Comparison of ENCODE assay signal across 18 mouse cellular contexts in genomic region chr3:37439770-37440169, GRCm38 (mm10). TPM values are rescaled to one million over a fixed set of nuclear protein-coding genes. Genes with fewer than 3 reads are reported as not detected.
DNase-seq lines count a peak whose midpoint lies in the region; ATAC-seq and TF ChIP-seq lines count a peak whose summit lies in the region.
"Had no signal": no experiment of that assay in that cellular context is flagged by ENCODE, and none has a peak within 500 bp of the region (broad histone marks: within the 10 kb centered on the region; RNA-seq: fewer than 3 reads in every experiment).

No protein-coding gene starts in this region.

- ATAC-seq in intestine, embryonic 15.5 days: peak; percentile 51; the same call in 1 of the 2 replicates
- no peak for ATAC-seq in intestine, embryonic 16.5 days
- no peak for ATAC-seq in lung, postnatal 0 days
- no peak for ATAC-seq in stomach, embryonic 15.5 days (ENCODE audit: insufficient read depth, low FRiP score, low read depth)

- no peak overlapping the region for H3K4me3 ChIP-seq in intestine, embryonic 15.5 days (replicated peaks)
- H3K4me3 ChIP-seq in intestine, embryonic 16.5 days (ENCODE audit: low read length): no peak overlapping the region
- H3K4me3 ChIP-seq in lung, postnatal 0 days (ENCODE audit: low read depth, low read length): no peak overlapping the region
- no peak overlapping the region for H3K4me3 ChIP-seq in stomach, embryonic 15.5 days (replicated peaks)
- H3K4me3 ChIP-seq: hindbrain, embryonic 10.5 days; kidney, embryonic 15.5 days; layer of hippocampus, adult 2 months; midbrain, embryonic 12.5 days had no signal

- H3K4me2 ChIP-seq in intestine, embryonic 15.5 days (replicated peaks): no peak overlapping the region
- no peak overlapping the region for H3K4me2 ChIP-seq in intestine, embryonic 16.5 days (ENCODE audit: low read depth, low read length)
- no peak overlapping the region for H3K4me2 ChIP-seq in lung, postnatal 0 days (replicated peaks; ENCODE audit: low read depth, low read length)
- no peak overlapping the region for H3K4me2 ChIP-seq in stomach, embryonic 15.5 days
- H3K4me2 ChIP-seq: kidney, embryonic 15.5 days; midbrain, embryonic 12.5 days had no signal

- DNase-seq in lung, postnatal 0 days (ENCODE audit: low spot score): peak; percentile 43
- no peak for DNase-seq in lung, postnatal 25 days (ENCODE audit: low spot score)
- DNase-seq in heart, postnatal 25 days (ENCODE audit: low spot score): peak; percentile 1
- DNase-seq in frontal cortex, postnatal 10 days (ENCODE audit: low spot score in 2 of 2): no peak
- DNase-seq: adrenal gland, adult 2 months; cerebellum, adult 2 months; cerebellum, postnatal 36 days; gastrocnemius, postnatal 14 days; right cerebral cortex, postnatal 4 days; thymus, postnatal 25 days had no signal

- WGBS in intestine, embryonic 15.5 days: 58% methylated on average over 1 of the region's 1 CpGs
- WGBS in intestine, embryonic 16.5 days: 65% methylated on average over 1 of the region's 1 CpGs
- WGBS in lung, postnatal 0 days: 37% methylated on average over 1 of the region's 1 CpGs
- WGBS in stomach, embryonic 15.5 days: 39% methylated on average over 1 of the region's 1 CpGs

- no peaks in the 10 kb centered on the region for H3K4me1 ChIP-seq in intestine, embryonic 15.5 days (replicated peaks)
- H3K4me1 ChIP-seq in intestine, embryonic 16.5 days (ENCODE audit: control insufficient read depth, insufficient read depth, low read length): no peaks in the 10 kb centered on the region
- H3K4me1 ChIP-seq in lung, postnatal 0 days (ENCODE audit: insufficient read depth, low read depth, low read length): no peaks in the 10 kb centered on the region
- no peaks in the 10 kb centered on the region for H3K4me1 ChIP-seq in stomach, embryonic 15.5 days
- H3K4me1 ChIP-seq: hindbrain, embryonic 10.5 days; kidney, embryonic 15.5 days; midbrain, embryonic 12.5 days had no signal

- no peak overlapping the region for H3K9ac ChIP-seq in intestine, embryonic 15.5 days
- no peak overlapping the region for H3K9ac ChIP-seq in intestine, embryonic 16.5 days (ENCODE audit: low read depth, low read length)
- H3K9ac ChIP-seq in lung, postnatal 0 days (replicated peaks; ENCODE audit: low read depth): no peak overlapping the region
- no peak overlapping the region for H3K9ac ChIP-seq in stomach, embryonic 15.5 days
- H3K9ac ChIP-seq: kidney, embryonic 15.5 days; liver, embryonic 14.5 days; midbrain, embryonic 12.5 days had no signal

- no peak overlapping the region for H3K27ac ChIP-seq in intestine, embryonic 15.5 days
- no peak overlapping the region for H3K27ac ChIP-seq in intestine, embryonic 16.5 days (ENCODE audit: low read length)
- H3K27ac ChIP-seq in lung, postnatal 0 days (ENCODE audit: low read length): no peak overlapping the region
- peak overlapping the region; percentile 28; the same call in 1 of the 2 replicates for H3K27ac ChIP-seq in stomach, embryonic 15.5 days
- H3K27ac ChIP-seq: hindbrain, embryonic 10.5 days; kidney, embryonic 15.5 days; layer of hippocampus, adult 2 months; liver, embryonic 14.5 days; midbrain, embryonic 12.5 days had no signal

- intact Hi-C loops in heart, postnatal 25 days (cut with DNase I): no loop called here

- H3K9me3 ChIP-seq in intestine, embryonic 15.5 days: no peaks in the 10 kb centered on the region
- no peaks in the 10 kb centered on the region for H3K9me3 ChIP-seq in intestine, embryonic 16.5 days (ENCODE audit: control insufficient read depth, low read length)
- H3K9me3 ChIP-seq in lung, postnatal 0 days (ENCODE audit: low read length): no peaks in the 10 kb centered on the region
- H3K9me3 ChIP-seq in stomach, embryonic 15.5 days: no peaks in the 10 kb centered on the region
- H3K9me3 ChIP-seq: hindbrain, embryonic 10.5 days; kidney, embryonic 15.5 days; midbrain, embryonic 12.5 days had no signal

- no peak for TF ChIP-seq EP300 in lung, postnatal 0 days (IDR thresholded peaks at IDR 0.05)

- no peaks in the 10 kb centered on the region for H3K36me3 ChIP-seq in intestine, embryonic 15.5 days
- no peaks in the 10 kb centered on the region for H3K36me3 ChIP-seq in intestine, embryonic 16.5 days (ENCODE audit: control insufficient read depth, insufficient read depth, low read length)
- H3K36me3 ChIP-seq in lung, postnatal 0 days (ENCODE audit: insufficient read depth, low read length): no peaks in the 10 kb centered on the region
- no peaks in the 10 kb centered on the region for H3K36me3 ChIP-seq in stomach, embryonic 15.5 days

- no peaks in the 10 kb centered on the region for H3K27me3 ChIP-seq in intestine, embryonic 15.5 days (replicated peaks)
- no peaks in the 10 kb centered on the region for H3K27me3 ChIP-seq in intestine, embryonic 16.5 days (replicated peaks; ENCODE audit: control insufficient read depth, insufficient read depth, low read length)
- no peaks in the 10 kb centered on the region for H3K27me3 ChIP-seq in lung, postnatal 0 days (replicated peaks; ENCODE audit: insufficient read depth, low read length)
- H3K27me3 ChIP-seq in stomach, embryonic 15.5 days (replicated peaks): no peaks in the 10 kb centered on the region
- H3K27me3 ChIP-seq: kidney, embryonic 15.5 days; midbrain, embryonic 12.5 days had no signal

- TF ChIP-seq CTCF in lung, postnatal 0 days (IDR thresholded peaks at IDR 0.05): no peak

RNA-seq across cellular contexts. Expression of gene Nudt6, which starts 19.8 kb away (rescaled TPM):
- polyA plus RNA-seq in intestine, embryonic 15.5 days (2015; fragmentation: Nextera tagmentation; extraction: Ambion mirVana): 8.1 and 8.5 TPM in 2 replicates
- 10.1 and 11.2 TPM in 2 replicates for polyA plus RNA-seq in intestine, embryonic 16.5 days (2015; fragmentation: Nextera tagmentation; extraction: Ambion mirVana)
- polyA plus RNA-seq in lung, postnatal 0 days (2015; fragmentation: Nextera tagmentation; extraction: Ambion mirVana): 7.3 and 8.8 TPM in 2 replicates
- 10 to 100 TPM; 28.2 to 30.5 TPM for total RNA-seq in heart, postnatal 25 days (2021)
- 8.3 and 8.6 TPM in 2 replicates for polyA plus RNA-seq in stomach, embryonic 15.5 days (2015; fragmentation: Nextera tagmentation; extraction: Ambion mirVana)

RNA-seq across cellular contexts. Expression of gene Spata5, which starts 20.1 kb away (rescaled TPM):
- polyA plus RNA-seq in intestine, embryonic 15.5 days (2015; fragmentation: Nextera tagmentation; extraction: Ambion mirVana): 31.1 and 34.5 TPM in 2 replicates
- polyA plus RNA-seq in intestine, embryonic 16.5 days (2015; fragmentation: Nextera tagmentation; extraction: Ambion mirVana): 22.1 and 26.2 TPM in 2 replicates
- 13.1 and 17.2 TPM in 2 replicates for polyA plus RNA-seq in lung, postnatal 0 days (2015; fragmentation: Nextera tagmentation; extraction: Ambion mirVana)
- total RNA-seq in heart, postnatal 25 days (2021): 10 to 100 TPM; 11.9 to 13.7 TPM
- 28.7 and 29.0 TPM in 2 replicates for polyA plus RNA-seq in stomach, embryonic 15.5 days (2015; fragmentation: Nextera tagmentation; extraction: Ambion mirVana)

Comparison
In these comparisons a context has a peak if more than half of its experiments do, and no peak if none do; other contexts are left out.
1. DNase-seq: peak in lung, postnatal 0 days (single experiment) and heart, postnatal 25 days (single experiment); none in lung, postnatal 25 days (single experiment) and frontal cortex, postnatal 10 days (0 of 2).